Mouse (Mus musculus): ENCODE data around the gene Alox12b.

- TF ChIP-seq CTCF (IDR thresholded peaks at IDR 0.05; ENCODE audit: insufficient read depth, low read depth, low read length) (no peak), POLR2A (IDR thresholded peaks at IDR 0.05; ENCODE audit: insufficient read depth, low read depth, low read length) (0 out of 2 replicates have a peak, but pooled peaks have one; percentile 23)
Observed at GRCm38 (mm10) chr11:69133923-69134621, 22.7 kb upstream of the Alox12b start.
